Comparison of ENCODE assay signal across 8 mouse cellular contexts in genomic region chr17:83985916-83986578, GRCm38 (mm10).
A peak's percentile ranks its signal among the peaks of the same experiment; 100 is the strongest.
DNase-seq lines count a peak whose midpoint lies in the region; ATAC-seq and TF ChIP-seq lines count a peak whose summit lies in the region.

No protein-coding gene starts in this region.

- intact Hi-C loops in gastrocnemius, adult 2 months (cut with DNase I), result no loop called here
- intact Hi-C loops in gastrocnemius, postnatal 14 days (cut with DNase I; ENCODE audit: low total_unique reads), result no loop called here

- H3K36me3 ChIP-seq in heart, embryonic 14.5 days (ENCODE audit: control insufficient read depth, insufficient read depth, low read length), result no peaks in the 10 kb centered on the region
- no peaks in the 10 kb centered on the region for H3K36me3 ChIP-seq in liver, postnatal 0 days (replicated peaks; ENCODE audit: insufficient read depth, low read length)

- no peak for TF ChIP-seq EP300 in liver, postnatal 0 days (IDR thresholded peaks at IDR 0.05; ENCODE audit: low read depth)

- no peak for TF ChIP-seq CTCF in gastrocnemius, adult 2 months (IDR thresholded peaks at IDR 0.05)
- no peak for TF ChIP-seq CTCF in liver, postnatal 0 days (IDR thresholded peaks at IDR 0.05; ENCODE audit: low read depth)

- 0 out of 2 replicates have a peak overlapping the region, but pooled peaks have one; percentile 0 for H3K9ac ChIP-seq in heart, embryonic 14.5 days (ENCODE audit: low read length)
- no peak overlapping the region for H3K9ac ChIP-seq in liver, postnatal 0 days (replicated peaks)

- 42% methylated on average over 15 of the region's 15 CpGs for WGBS in heart, embryonic 14.5 days
- WGBS in liver, postnatal 0 days (ENCODE audit: insufficient replicate concordance), result 42% methylated on average over 15 of the region's 15 CpGs

- H3K27me3 ChIP-seq in heart, embryonic 14.5 days (ENCODE audit: control insufficient read depth, insufficient read depth, low read length), result no peaks in the 10 kb centered on the region
- no peaks in the 10 kb centered on the region for H3K27me3 ChIP-seq in liver, postnatal 0 days (ENCODE audit: insufficient read depth, low read length)

- no peak overlapping the region for H3K4me3 ChIP-seq in gastrocnemius, adult 2 months
- H3K4me3 ChIP-seq in heart, embryonic 14.5 days (ENCODE audit: control insufficient read depth in 1 of 2, insufficient read depth in 1 of 2, low read depth in 1 of 2, low read length in 2 of 2), result no peak overlapping the region
- H3K4me3 ChIP-seq in liver, postnatal 0 days (ENCODE audit: low read depth, low read length), result no peak overlapping the region

- no peak for DNase-seq in gastrocnemius, adult 2 months
- no peak for DNase-seq in gastrocnemius, postnatal 14 days
- DNase-seq in liver, postnatal 0 days, result no peak
- no peak for DNase-seq in ovary, postnatal 36 days (ENCODE audit: low spot score)
- no peak for DNase-seq in c-Kit-positive CD71-positive TER-119-positive erythroid progenitor cells, embryonic 14.5 days (ENCODE audit: low spot score)
- DNase-seq in layer of hippocampus, postnatal 10 days (ENCODE audit: low spot score in 2 of 2), result no peak

- H3K27ac ChIP-seq in gastrocnemius, adult 2 months, result peak overlapping the region; percentile 94
- H3K27ac ChIP-seq in heart, embryonic 14.5 days (replicated peaks in 1 of 2; ENCODE audit: control insufficient read depth in 1 of 2, insufficient read depth in 1 of 2, low read depth in 2 of 2, low read length in 2 of 2), result peak overlapping the region; percentile 71 to 74
- peak overlapping the region; percentile 24 for H3K27ac ChIP-seq in liver, postnatal 0 days (ENCODE audit: low read depth)

- ATAC-seq in CD4-positive, CD25-positive, alpha-beta regulatory T cell, adult 4 months, result peak; percentile 27
- ATAC-seq in heart, embryonic 14.5 days (ENCODE audit: insufficient number of reproducible peaks, insufficient read depth, low FRiP score, low read depth), result no peak
- no peak for ATAC-seq in liver, postnatal 0 days

- no peaks in the 10 kb centered on the region for H3K9me3 ChIP-seq in heart, embryonic 14.5 days (ENCODE audit: control insufficient read depth, low read length)
- H3K9me3 ChIP-seq in liver, postnatal 0 days (ENCODE audit: low read length), result no peaks in the 10 kb centered on the region

- H3K4me2 ChIP-seq in heart, embryonic 14.5 days (ENCODE audit: low read length), result no peak overlapping the region
- no peak overlapping the region for H3K4me2 ChIP-seq in liver, postnatal 0 days (ENCODE audit: low read depth, low read length)

- H3K4me1 ChIP-seq in heart, embryonic 14.5 days (ENCODE audit: control insufficient read depth in 2 of 2, insufficient read depth in 2 of 2, low read length in 2 of 2), result peaks cover 51% of the 10 kb centered on the region in 2 experiments
- H3K4me1 ChIP-seq in liver, postnatal 0 days (ENCODE audit: insufficient read depth), result peaks cover 28% of the 10 kb centered on the region

Comparison
In these comparisons a context has a peak if more than half of its experiments do, and no peak if none do; other contexts are left out.
1. H3K27ac ChIP-seq: peak in every context shown above with its lines; median percentile 94 in gastrocnemius, adult 2 months; 72 in heart, embryonic 14.5 days; 24 in liver, postnatal 0 days.